Mouse (Mus musculus): ENCODE measurements around the gene Tmem41b. TPM values are rescaled to one million over a fixed set of nuclear protein-coding genes. Genes with fewer than 3 reads are reported as not detected.
"Not testable (repeated sequence)": the region's sequence is repeated elsewhere in the genome, so short reads cannot be mapped to it uniquely, and the experiment has no call there.

Gene Tmem41b
- 27.8 and 44.0 TPM in 2 replicates for polyA plus RNA-seq (2012)

GRCm38 (mm10) chr7:109986775-109987174 is at the start of gene Tmem41b:
TSS of gene Tmem41b (minus strand) at chr7:109986929.
- TF ChIP-seq GATA1 (IDR thresholded peaks at IDR 0.05; ENCODE audit: low read length), result not testable (repeated sequence)

- TF ChIP-seq GATA1 (IDR thresholded peaks at IDR 0.05; ENCODE audit: low read length), result no peak
These were observed 43.6 kb upstream of the Tmem41b start for GRCm38 (mm10) chr7:110030342-110030741.

GRCm38 (mm10) chr7:110028826-110029225 is 42.1 kb upstream of the Tmem41b start:
- TF ChIP-seq GATA1 (IDR thresholded peaks at IDR 0.05; ENCODE audit: low read length), result no peak

GRCm38 (mm10) chr7:110026594-110026993 is 39.9 kb upstream of the Tmem41b start:
- no peak for TF ChIP-seq GATA1 (IDR thresholded peaks at IDR 0.05; ENCODE audit: low read length)

- no peak for TF ChIP-seq GATA1 (IDR thresholded peaks at IDR 0.05; ENCODE audit: low read length)
These were observed 36.8 kb upstream of the Tmem41b start for GRCm38 (mm10) chr7:110023553-110023952.

- TF ChIP-seq GATA1 (IDR thresholded peaks at IDR 0.05; ENCODE audit: low read length), result no peak
These were observed 32.1 kb upstream of the Tmem41b start for GRCm38 (mm10) chr7:110018631-110019482.

GRCm38 (mm10) chr7:110018117-110018630 is 31.4 kb upstream of the Tmem41b start, which contains the start of gene Ipo7:
TSS of gene Ipo7 (plus strand) at chr7:110018274.
- no peak for TF ChIP-seq GATA1 (IDR thresholded peaks at IDR 0.05; ENCODE audit: low read length)

- TF ChIP-seq GATA1 (IDR thresholded peaks at IDR 0.05; ENCODE audit: low read length), result no peak
These were observed 27.5 kb upstream of the Tmem41b start for GRCm38 (mm10) chr7:110014272-110014671.

GRCm38 (mm10) chr7:110011417-110011816 is 24.7 kb upstream of the Tmem41b start:
- no peak for TF ChIP-seq GATA1 (IDR thresholded peaks at IDR 0.05; ENCODE audit: low read length)

GRCm38 (mm10) chr7:110009084-110009483 is 22.4 kb upstream of the Tmem41b start:
- TF ChIP-seq GATA1 (IDR thresholded peaks at IDR 0.05; ENCODE audit: low read length), result no peak

GRCm38 (mm10) chr7:110008513-110008912 is 21.8 kb upstream of the Tmem41b start:
- no peak for TF ChIP-seq GATA1 (IDR thresholded peaks at IDR 0.05; ENCODE audit: low read length)

- TF ChIP-seq GATA1 (IDR thresholded peaks at IDR 0.05; ENCODE audit: low read length), result no peak
These were observed 19.9 kb upstream of the Tmem41b start for GRCm38 (mm10) chr7:110006471-110007195.

GRCm38 (mm10) chr7:110005976-110006375 is 19.2 kb upstream of the Tmem41b start:
- no peak for TF ChIP-seq GATA1 (IDR thresholded peaks at IDR 0.05; ENCODE audit: low read length)

GRCm38 (mm10) chr7:110002968-110003367 is 16.2 kb upstream of the Tmem41b start:
- no peak for TF ChIP-seq GATA1 (IDR thresholded peaks at IDR 0.05; ENCODE audit: low read length)

- TF ChIP-seq GATA1 (IDR thresholded peaks at IDR 0.05; ENCODE audit: low read length), result no peak
These were observed 15.4 kb upstream of the Tmem41b start for GRCm38 (mm10) chr7:110002092-110002491.

GRCm38 (mm10) chr7:109998388-109998787 is 11.7 kb upstream of the Tmem41b start:
- TF ChIP-seq GATA1 (IDR thresholded peaks at IDR 0.05; ENCODE audit: low read length), result no peak

Data from G1E-ER4 (cell line).